Mouse (Mus musculus): ENCODE data around the gene Ttc1. TPM values are rescaled to one million over a fixed set of nuclear protein-coding genes. Genes with fewer than 3 reads are reported as not detected.
A peak's percentile ranks its signal among the peaks of the same experiment; 100 is the strongest.

Ttc1 gene
- total RNA-seq, 2 experiments from 2014 or later = 56.3 to 62.9 TPM

- H3K4me3 ChIP-seq = peak overlapping the region; percentile 43
- intact Hi-C loops (cut with DNase I) = loop anchor here (1.0 kb wide), 2 partner anchors 564 to 686 kb away; no protein-coding TSS in a partner anchor
- peak; percentile 74 to 79 for DNase-seq (ENCODE audit: extremely low spot score in 1 of 2, low spot score in 2 of 2)
- no peak overlapping the region for H3K27ac ChIP-seq
- peak; percentile 81 for TF ChIP-seq CTCF (IDR thresholded peaks at IDR 0.05)
Measured at GRCm38 (mm10) chr11:43766922-43767648, 19.3 kb upstream of the Ttc1 start.

- Histone ChIP-seq H3K4me3 (no peak overlapping the region), H3K27ac (no peak overlapping the region)
- DNase-seq (ENCODE audit: extremely low spot score in 1 of 2, low spot score in 2 of 2) = no peak
- intact Hi-C loops (cut with DNase I) = no loop called here
- no peak for TF ChIP-seq CTCF (IDR thresholded peaks at IDR 0.05)
Measured at GRCm38 (mm10) chr11:43758436-43758835, 10.6 kb upstream of the Ttc1 start.

GRCm38 (mm10) chr11:43755411-43755810 is 7.6 kb upstream of the Ttc1 start:
- Histone ChIP-seq H3K27ac (no peak overlapping the region), H3K4me3 (no peak overlapping the region)
- no peak; the same call in none of the 2 replicates for TF ChIP-seq CTCF (IDR thresholded peaks at IDR 0.05)
- no peak for DNase-seq (ENCODE audit: extremely low spot score in 1 of 2, low spot score in 2 of 2)
- intact Hi-C loops (cut with DNase I) = no loop called here

DNA sequence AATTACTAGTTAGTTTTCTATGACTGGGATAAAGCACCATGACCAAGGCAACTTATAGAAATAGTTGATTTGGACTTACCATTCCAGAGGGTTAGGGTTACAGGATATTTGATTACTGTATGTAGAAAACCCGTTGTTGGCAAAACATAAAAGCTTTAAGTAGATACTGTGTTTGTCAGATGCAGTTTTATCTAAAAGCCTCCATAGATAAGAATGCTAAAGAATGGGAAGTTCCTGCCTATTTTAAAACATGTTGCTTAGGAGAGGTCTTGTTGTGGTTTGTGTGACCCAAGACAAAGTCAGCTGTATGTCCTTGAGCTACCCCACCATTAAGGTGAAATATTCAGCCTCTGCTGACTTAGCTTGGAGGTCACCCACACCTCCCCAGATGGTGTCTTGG is 6.8 kb upstream of the Ttc1 start:
- intact Hi-C loops (cut with DNase I) = no loop called here
- H3K27ac ChIP-seq = no peak overlapping the region
- no peak for TF ChIP-seq CTCF (IDR thresholded peaks at IDR 0.05)
- no peak overlapping the region for H3K4me3 ChIP-seq
- DNase-seq (ENCODE audit: extremely low spot score in 1 of 2, low spot score in 2 of 2) = no peak

DNA sequence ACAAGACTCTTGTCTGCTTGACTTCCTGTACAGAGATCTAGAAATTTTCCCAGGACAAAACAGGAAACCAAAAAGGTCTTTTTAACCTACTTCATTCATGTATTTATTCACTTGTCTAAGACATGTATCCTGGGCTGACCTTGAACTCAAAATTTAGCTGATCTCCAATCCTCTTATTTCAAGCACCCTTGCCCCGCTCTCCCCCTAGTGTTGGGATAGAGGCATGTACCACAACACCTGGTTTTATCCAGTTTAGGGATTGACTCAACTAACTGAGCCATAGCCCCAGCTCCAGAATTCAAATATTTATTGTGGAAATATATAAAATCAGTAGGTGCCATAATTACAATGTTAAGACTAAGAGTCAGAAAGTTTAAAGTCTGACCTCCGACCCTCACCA is 3.7 kb upstream of the Ttc1 start:
- TF ChIP-seq CTCF (IDR thresholded peaks at IDR 0.05) = peak; percentile 16
- no peak overlapping the region for H3K27ac ChIP-seq
- no peak overlapping the region for H3K4me3 ChIP-seq
- intact Hi-C loops (cut with DNase I) = no loop called here
- DNase-seq (ENCODE audit: extremely low spot score in 1 of 2, low spot score in 2 of 2) = no peak

DNA sequence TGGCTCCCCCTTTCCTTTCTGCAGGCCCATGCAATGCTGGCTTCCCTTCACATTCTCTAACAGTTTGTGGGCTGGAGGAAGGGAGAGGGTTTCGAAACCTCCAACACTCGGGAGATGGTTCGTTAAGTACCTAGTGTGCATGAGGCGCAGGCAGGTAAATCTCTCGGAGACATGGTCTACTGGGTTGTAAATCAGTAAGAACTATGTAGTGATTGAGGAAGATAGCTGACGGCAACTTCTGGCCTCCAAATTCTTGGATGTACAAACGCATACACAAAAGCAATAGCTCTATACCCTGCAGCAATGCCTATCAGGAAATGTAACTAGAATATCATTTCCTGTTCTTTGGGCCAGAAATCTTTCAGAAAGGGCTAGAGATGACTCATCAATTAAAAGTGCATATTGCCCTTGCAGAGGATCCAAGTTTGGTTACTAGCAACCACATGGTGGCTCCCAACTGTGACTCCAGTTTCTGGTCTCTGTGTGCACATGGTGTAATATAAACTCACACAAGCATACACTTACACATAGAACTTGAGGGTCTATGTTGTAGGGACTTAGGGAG is 19.0 kb downstream of the Ttc1 start:
- no peak overlapping the region for H3K27ac ChIP-seq
- no peak overlapping the region for H3K4me3 ChIP-seq
- TF ChIP-seq CTCF (IDR thresholded peaks at IDR 0.05) = no peak; the same call in 1 of the 2 replicates
- DNase-seq (ENCODE audit: extremely low spot score in 1 of 2, low spot score in 2 of 2) = no peak
- intact Hi-C loops (cut with DNase I) = loop anchor here (5.0 kb wide), 1 partner anchor 237 kb away; no protein-coding TSS in a partner anchor

- Histone ChIP-seq H3K4me3 (no peak overlapping the region), H3K27ac (no peak overlapping the region)
- intact Hi-C loops (cut with DNase I) = loop anchor here (5.0 kb wide), 1 partner anchor 235 kb away; no protein-coding TSS in a partner anchor
- TF ChIP-seq CTCF (IDR thresholded peaks at IDR 0.05) = no peak
- DNase-seq (ENCODE audit: extremely low spot score in 1 of 2, low spot score in 2 of 2) = no peak
Measured at GRCm38 (mm10) chr11:43727796-43728195, 20.0 kb downstream of the Ttc1 start.

DNA sequence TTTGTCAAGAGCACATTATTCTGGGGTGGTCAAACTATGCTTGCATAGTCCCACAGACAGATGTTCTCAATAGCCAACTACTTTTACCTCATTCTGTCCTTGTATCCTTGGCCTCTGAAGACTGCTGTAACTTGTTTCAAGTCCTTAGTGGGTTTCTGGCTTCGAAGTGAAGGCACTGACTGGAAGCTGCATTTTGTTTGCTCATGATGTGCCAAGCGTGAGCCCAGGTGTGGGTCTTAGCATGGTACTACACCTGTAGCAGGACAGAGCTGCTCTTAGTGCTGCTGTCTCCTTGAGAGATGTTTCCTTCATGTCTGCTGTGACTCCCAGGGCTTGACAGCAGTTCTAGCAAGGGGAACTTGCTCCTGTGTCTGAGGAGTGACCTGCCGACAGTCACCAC is 24.4 kb downstream of the Ttc1 start:
- no peak overlapping the region for H3K27ac ChIP-seq
- DNase-seq (ENCODE audit: extremely low spot score in 1 of 2, low spot score in 2 of 2) = no peak
- intact Hi-C loops (cut with DNase I) = no loop called here
- no peak for TF ChIP-seq CTCF (IDR thresholded peaks at IDR 0.05)
- no peak overlapping the region for H3K4me3 ChIP-seq

GRCm38 (mm10) chr11:43712178-43712577 is 35.6 kb downstream of the Ttc1 start:
- Histone ChIP-seq H3K4me3 (no peak overlapping the region), H3K27ac (no peak overlapping the region)
- intact Hi-C loops (cut with DNase I) = no loop called here
- DNase-seq (ENCODE audit: extremely low spot score in 1 of 2, low spot score in 2 of 2) = no peak
- no peak for TF ChIP-seq CTCF (IDR thresholded peaks at IDR 0.05)

- H3K4me3 ChIP-seq = no peak overlapping the region
- TF ChIP-seq CTCF (IDR thresholded peaks at IDR 0.05) = no peak
- no peak overlapping the region for H3K27ac ChIP-seq
- DNase-seq (ENCODE audit: extremely low spot score in 1 of 2, low spot score in 2 of 2) = no peak
- intact Hi-C loops (cut with DNase I) = no loop called here
Measured at GRCm38 (mm10) chr11:43708409-43708808, 39.4 kb downstream of the Ttc1 start.

DNA sequence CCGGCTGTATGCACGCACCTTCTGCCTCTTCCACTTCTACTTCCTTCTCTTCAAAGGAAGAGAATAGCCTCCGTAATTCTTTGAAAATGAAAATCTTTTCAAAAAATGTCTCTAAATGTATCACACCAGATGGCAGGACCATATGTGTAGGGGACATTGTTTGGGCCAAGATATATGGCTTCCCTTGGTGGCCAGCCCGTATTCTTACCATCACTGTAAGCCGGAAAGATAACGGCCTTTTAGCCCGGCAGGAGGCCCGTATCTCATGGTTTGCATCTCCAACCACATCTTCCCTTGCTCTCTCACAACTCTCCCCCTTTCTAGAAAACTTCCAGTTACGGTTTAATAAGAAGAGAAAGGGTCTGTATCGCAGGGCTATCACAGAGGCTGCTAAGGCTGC is 42.1 kb downstream of the Ttc1 start:
- Histone ChIP-seq H3K27ac (no peak overlapping the region), H3K4me3 (no peak overlapping the region)
- no peak for DNase-seq (ENCODE audit: extremely low spot score in 1 of 2, low spot score in 2 of 2)
- intact Hi-C loops (cut with DNase I) = no loop called here
- TF ChIP-seq CTCF (IDR thresholded peaks at IDR 0.05) = no peak

GRCm38 (mm10) chr11:43703552-43703951 is 44.3 kb downstream of the Ttc1 start:
- no peak overlapping the region for H3K4me3 ChIP-seq

GRCm38 (mm10) chr11:43700291-43700690 is 47.5 kb downstream of the Ttc1 start:
- no peak for DNase-seq (ENCODE audit: extremely low spot score in 1 of 2, low spot score in 2 of 2)
- H3K4me3 ChIP-seq = no peak overlapping the region
- TF ChIP-seq CTCF (IDR thresholded peaks at IDR 0.05) = no peak
- no peak overlapping the region for H3K27ac ChIP-seq
- intact Hi-C loops (cut with DNase I) = no loop called here

More at GRCm38 (mm10) chr11:43703552-43703951, 44.3 kb downstream of the Ttc1 start:
- no peak for TF ChIP-seq CTCF (IDR thresholded peaks at IDR 0.05)
- no peak overlapping the region for H3K27ac ChIP-seq
- intact Hi-C loops (cut with DNase I) = no loop called here
- DNase-seq (ENCODE audit: extremely low spot score in 1 of 2, low spot score in 2 of 2) = no peak
